Mouse (Mus musculus): ENCODE measurements around the gene Acp4. TPM values are rescaled to one million over a fixed set of nuclear protein-coding genes. Genes with fewer than 3 reads are reported as not detected.
"Not testable (repeated sequence)": the region's sequence is repeated elsewhere in the genome, so short reads cannot be mapped to it uniquely, and the experiment has no call there.

Acp4 gene
- total RNA-seq, 2 experiments from 2014 or later = not detected

DNA sequence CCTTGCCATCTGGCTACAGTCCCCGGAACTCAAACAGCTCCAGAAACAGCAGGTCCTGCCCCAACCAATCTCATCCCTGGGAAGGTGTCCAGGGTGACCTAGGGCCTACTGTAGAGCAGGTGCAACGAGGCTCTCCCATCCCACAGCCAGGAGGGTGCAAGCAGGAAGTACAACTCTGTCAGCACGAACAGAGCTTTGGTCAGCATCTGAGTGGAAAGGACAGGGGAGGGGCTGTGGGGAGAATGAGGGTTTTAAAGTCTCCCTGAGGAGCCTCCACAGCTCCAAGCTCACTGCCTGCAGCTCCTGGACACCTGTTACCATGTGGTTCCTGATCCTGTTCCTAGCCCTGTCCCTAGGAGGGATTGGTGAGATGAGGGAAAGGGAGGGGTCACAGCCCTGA, 50.0 kb downstream of the Acp4 start, which contains the start of gene Klk1b4:
Gene Klk1b4 (plus strand): TSS at position 301 of the 400 bp plus-strand sequence.
- not testable (repeated sequence) for DNase-seq (ENCODE audit: low spot score in 2 of 2)

Other genes starting within 250 kb of the Acp4 start
- gene Klk1b26, start 245.2 kb downstream of the Acp4 start, total RNA-seq (2021) = under 1 TPM; 0.39 to 0.62 TPM
- gene Klk1b27, start 205.1 kb downstream of the Acp4 start, total RNA-seq (2021) = not detected
- gene Klk1b21, start 155.1 kb downstream of the Acp4 start, total RNA-seq (2021) = not detected
- gene Klk1b22, start 144.7 kb downstream of the Acp4 start, total RNA-seq (2021) = not detected
- not detected for gene Klk1b16, start 120.6 kb downstream of the Acp4 start, total RNA-seq (2021)
- not detected for gene Klk1b24, start 69.1 kb downstream of the Acp4 start, total RNA-seq (2021)
- gene Klk1b3, start 59.2 kb downstream of the Acp4 start, total RNA-seq (2021) = not detected
- not detected for gene Klk1b4, start 49.9 kb downstream of the Acp4 start, total RNA-seq (2021)
- not detected for gene Klk1b5, start 41.4 kb downstream of the Acp4 start, total RNA-seq (2021)
- not detected for gene Klk1, start 32.0 kb downstream of the Acp4 start, total RNA-seq (2021)
- not detected for gene Gm36864, start 21.2 kb downstream of the Acp4 start, total RNA-seq (2021)
- gene 1700028J19Rik, start 10.7 kb downstream of the Acp4 start, total RNA-seq (2021) = under 1 TPM; 0.26 to 0.32 TPM
- gene 2410002F23Rik, start 10.7 kb downstream of the Acp4 start, total RNA-seq (2021) = 10 to 100 TPM; 47.7 to 72.0 TPM
- not detected for gene Gm15517, start 4.1 kb upstream of the Acp4 start, total RNA-seq (2021)
- gene Clec11a, start 49.5 kb upstream of the Acp4 start, total RNA-seq (2021) = 1 to 10 TPM; 3.9 to 4.7 TPM
- 1 to 10 TPM; 3.0 to 3.5 TPM for gene Shank1, start 52.9 kb upstream of the Acp4 start, total RNA-seq (2021)
- under 1 TPM; 0.34 to 0.49 TPM for gene Syt3, start 126.7 kb upstream of the Acp4 start, total RNA-seq (2021)
- not detected for gene 1700008O03Rik, start 128.4 kb upstream of the Acp4 start, total RNA-seq (2021)
- 1 to 10 TPM; 4.0 to 4.2 TPM for gene Lrrc4b, start 171.6 kb upstream of the Acp4 start, total RNA-seq (2021)
- not detected for gene Aspdh, start 208.0 kb upstream of the Acp4 start, total RNA-seq (2021)
- gene Josd2, start 210.6 kb upstream of the Acp4 start, total RNA-seq (2021) = 10 to 100 TPM; 67.2 to 77.6 TPM
- 10 to 100 TPM; 60.1 to 65.3 TPM for gene Emc10, start 239.2 kb upstream of the Acp4 start, total RNA-seq (2021)
- gene Fam71e1, start 239.2 kb upstream of the Acp4 start, total RNA-seq (2021) = 1 to 10 TPM; 6.2 to 6.8 TPM

Data from gastrocnemius, postnatal 4 days (tissue).